In the genomic region with DNA sequence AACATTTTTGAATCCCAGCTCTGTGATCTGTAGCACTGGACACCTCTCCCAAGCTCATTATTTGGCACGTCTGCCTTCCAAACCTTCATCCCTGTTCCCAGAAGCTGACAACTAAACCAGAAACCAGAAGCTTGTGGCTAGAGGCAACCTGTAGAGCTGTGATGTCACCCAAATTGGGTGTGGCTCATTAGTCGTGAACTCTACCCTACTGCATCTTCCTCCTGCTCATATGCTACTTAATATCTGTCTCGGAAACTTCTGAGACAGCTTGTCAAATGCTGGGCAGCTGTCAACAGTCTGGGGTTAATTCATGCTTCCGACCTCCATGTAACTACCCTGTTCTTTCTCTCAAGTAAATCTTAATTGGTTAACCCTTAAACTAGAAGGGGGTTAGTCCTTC, we compare ENCODE assay signal across 16 mouse cellular contexts.
"Had no signal": no experiment of that assay in that cellular context is flagged by ENCODE, and none has a peak within 500 bp of the region (broad histone marks: within the 10 kb centered on the region; RNA-seq: fewer than 3 reads in every experiment).

No protein-coding gene starts in this region.

- H3K36me3 ChIP-seq: kidney, embryonic 15.5 days; limb, embryonic 15.5 days; liver, embryonic 12.5 days; neural tube, embryonic 15.5 days had no signal

- H3K9me3 ChIP-seq: kidney, embryonic 15.5 days; limb, embryonic 15.5 days; liver, embryonic 12.5 days; megakaryocyte, embryonic 14.5 days; neural tube, embryonic 15.5 days had no signal

- H3K4me2 ChIP-seq: kidney, embryonic 15.5 days; limb, embryonic 15.5 days; liver, embryonic 12.5 days; lung, embryonic 14.5 days; midbrain, embryonic 11.5 days; neural tube, embryonic 15.5 days had no signal

- H3K4me1 ChIP-seq: kidney, embryonic 15.5 days; liver, embryonic 12.5 days; neural tube, embryonic 15.5 days had no signal

- H3K27ac ChIP-seq: kidney, embryonic 15.5 days; left cerebral cortex, adult 2 months; limb, embryonic 15.5 days; liver, embryonic 12.5 days; neural tube, embryonic 15.5 days had no signal

- H3K4me3 ChIP-seq: kidney, embryonic 15.5 days; left cerebral cortex, adult 2 months; limb, embryonic 15.5 days; liver, embryonic 12.5 days; megakaryocyte, embryonic 14.5 days; neural tube, embryonic 15.5 days had no signal

- H3K27me3 ChIP-seq: kidney, embryonic 15.5 days; limb, embryonic 15.5 days; liver, embryonic 12.5 days; neural tube, embryonic 15.5 days had no signal

- DNase-seq: kidney, adult 2 months; kidney, postnatal 14 days; lung, embryonic 14.5 days; lung, postnatal 10 days; lung, postnatal 4 days; spleen, adult 18-20 months; thymus, adult 18-20 months; thymus, postnatal 14 days had no signal

- ATAC-seq: liver, embryonic 12.5 days; midbrain, embryonic 16.5 days had no signal

- H3K9ac ChIP-seq: kidney, embryonic 15.5 days; limb, embryonic 15.5 days; liver, embryonic 12.5 days; lung, embryonic 14.5 days; neural tube, embryonic 15.5 days had no signal
